Mouse (Mus musculus) cortical plate, adult 2 months (tissue): ENCODE measurements around the gene Mob1a. TPM values are rescaled to one million over a fixed set of nuclear protein-coding genes. Genes with fewer than 3 reads are reported as not detected.
A peak's percentile ranks its signal among the peaks of the same experiment; 100 is the strongest.

Experiments used
- H3K27ac ChIP-seq: fragments of 200-500 bp; 2 replicates; pipeline ENCODE4 v1.5.1; 2012; ENCODE audit warnings: low read length, control low read depth, inconsistent platforms; ENCODE audit not compliant: insufficient read depth
- H3K4me1 ChIP-seq: fragments of 200-500 bp; 2 replicates; pipeline ENCODE4 v1.6.1; 2011; ENCODE audit warnings: low read length; ENCODE audit not compliant: control insufficient read depth, insufficient read depth
- H3K4me3 ChIP-seq: fragments of 200-500 bp; 2 replicates; pipeline ENCODE4 v1.5.1; 2011; ENCODE audit warnings: mild to moderate bottlenecking, low read length, control low read depth; ENCODE audit not compliant: insufficient read depth
- CTCF ChIP-seq: fragments of 200-500 bp; IDR thresholded peaks from 2 replicates; pipeline ENCODE4 v1.5.1; 2011; ENCODE audit warnings: mild to moderate bottlenecking, control low read depth, low read length; ENCODE audit not compliant: insufficient read depth; ENCODE audit errors: extremely low read depth
- POLR2A ChIP-seq: fragments of 200-500 bp; IDR thresholded peaks from 2 replicates; pipeline ENCODE4 v1.6.1; 2011; ENCODE audit warnings: mild to moderate bottlenecking, low read length, control low read depth; ENCODE audit not compliant: insufficient read depth; ENCODE audit errors: extremely low read depth
- polyA plus RNA-seq: library from polyadenylated mRNA; depleted of rRNA; stranded (reverse); fragments of >200 nt; gene quantifications from 2 replicates; pipeline ENCODE4 v1.2.3, GENCODE M21; 2012

Gene Mob1a
- polyA plus RNA-seq, 1 experiment, result 18.6 TPM

DNA sequence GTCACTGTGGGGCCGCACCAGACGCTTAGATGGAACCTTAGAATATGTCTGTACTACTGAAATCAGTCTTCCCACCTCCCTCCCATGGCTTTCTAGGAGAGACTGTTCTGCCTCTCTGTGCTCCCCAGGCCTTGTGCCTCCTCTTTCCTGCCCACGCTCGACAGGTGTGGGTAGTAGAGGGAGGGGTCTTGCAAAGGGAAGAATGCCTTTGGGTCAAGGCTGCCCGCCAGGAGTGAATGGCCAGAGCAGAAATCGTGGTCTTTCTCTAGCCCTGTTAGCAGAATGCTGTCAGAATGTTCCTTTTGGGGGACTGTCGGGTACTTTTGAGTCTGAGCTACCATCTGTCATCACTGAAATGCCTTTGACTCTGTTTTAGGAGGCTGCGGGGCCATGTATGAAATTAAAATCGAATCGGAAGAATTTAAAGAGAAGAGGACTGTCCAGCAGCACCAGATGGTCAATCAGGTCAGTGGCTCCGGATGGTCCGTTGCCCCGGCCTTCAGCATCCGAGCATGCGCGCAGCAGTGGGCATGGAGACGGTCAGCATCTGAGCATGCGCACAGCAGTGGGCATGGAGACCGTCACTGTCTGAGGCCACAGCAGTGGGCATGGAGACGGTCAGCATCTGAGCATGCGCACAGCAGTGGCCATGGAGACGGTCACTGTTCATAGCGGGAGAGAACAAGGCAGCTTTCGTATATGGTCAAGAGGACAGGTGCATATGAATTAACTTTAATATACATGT, 27.0 kb downstream of the Mob1a start:
- peaks cover 2% of the 10 kb centered on the region; the same call in 1 of the 2 replicates for H3K4me1 ChIP-seq
- H3K4me3 ChIP-seq, result no peak overlapping the region
- H3K27ac ChIP-seq, result no peak overlapping the region
- TF ChIP-seq CTCF (no peak), POLR2A (no peak)

- H3K27ac ChIP-seq, result no peak overlapping the region
- no peak overlapping the region for H3K4me3 ChIP-seq
- TF ChIP-seq CTCF, result no peak
- no peak for TF ChIP-seq POLR2A
- peaks cover 2% of the 10 kb centered on the region; the same call in 1 of the 2 replicates for H3K4me1 ChIP-seq
Observed at GRCm38 (mm10) chr6:83354856-83355781, 29.3 kb downstream of the Mob1a start.

- TF ChIP-seq POLR2A (no peak), CTCF (peak; percentile 90)
- Histone ChIP-seq H3K27ac (no peak overlapping the region), H3K4me3 (no peak overlapping the region), H3K4me1 (no peaks in the 10 kb centered on the region)
Observed at GRCm38 (mm10) chr6:83356569-83357138, 30.8 kb downstream of the Mob1a start.

GRCm38 (mm10) chr6:83357436-83357835, 31.6 kb downstream of the Mob1a start:
- no peak for TF ChIP-seq POLR2A
- no peak for TF ChIP-seq CTCF
- Histone ChIP-seq H3K4me3 (no peak overlapping the region), H3K27ac (no peak overlapping the region), H3K4me1 (no peaks in the 10 kb centered on the region)

DNA sequence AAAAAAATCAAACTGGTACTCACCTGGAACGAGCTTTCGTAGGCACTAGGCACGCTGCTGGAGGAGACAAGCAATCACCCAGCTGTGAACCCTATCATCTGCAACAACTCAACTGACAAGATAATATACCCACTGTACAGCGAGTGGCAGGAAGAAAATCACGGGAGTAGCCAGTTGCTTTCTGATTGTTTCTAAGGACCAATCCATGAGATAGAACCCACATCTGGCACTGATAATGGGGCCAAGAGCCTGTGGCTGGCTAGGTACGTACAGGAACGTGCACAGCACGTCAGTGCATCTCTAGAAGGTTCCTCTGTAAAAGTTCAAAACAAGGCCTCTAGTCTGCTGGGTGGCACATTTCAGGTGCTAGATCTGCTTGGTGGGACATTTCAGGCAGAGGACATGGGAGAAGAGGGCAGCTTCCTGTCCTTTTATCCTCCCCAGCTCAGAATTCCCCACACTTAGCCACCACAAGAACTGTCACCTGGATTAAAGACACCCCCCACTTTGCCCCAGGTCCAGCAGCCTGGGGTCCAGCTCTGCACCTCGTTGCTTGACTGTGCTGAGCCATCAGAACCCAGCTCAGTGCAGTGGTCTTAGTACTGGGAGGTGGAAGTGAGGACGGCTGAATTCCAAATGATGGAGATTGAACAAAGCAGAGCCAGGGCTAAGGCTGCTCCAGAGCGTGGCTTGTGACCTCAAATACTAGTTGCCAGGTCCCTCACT, 35.9 kb downstream of the Mob1a start:
- no peak for TF ChIP-seq CTCF
- TF ChIP-seq POLR2A, result no peak
- Histone ChIP-seq H3K4me1 (no peaks in the 10 kb centered on the region), H3K27ac (no peak overlapping the region), H3K4me3 (no peak overlapping the region)

DNA sequence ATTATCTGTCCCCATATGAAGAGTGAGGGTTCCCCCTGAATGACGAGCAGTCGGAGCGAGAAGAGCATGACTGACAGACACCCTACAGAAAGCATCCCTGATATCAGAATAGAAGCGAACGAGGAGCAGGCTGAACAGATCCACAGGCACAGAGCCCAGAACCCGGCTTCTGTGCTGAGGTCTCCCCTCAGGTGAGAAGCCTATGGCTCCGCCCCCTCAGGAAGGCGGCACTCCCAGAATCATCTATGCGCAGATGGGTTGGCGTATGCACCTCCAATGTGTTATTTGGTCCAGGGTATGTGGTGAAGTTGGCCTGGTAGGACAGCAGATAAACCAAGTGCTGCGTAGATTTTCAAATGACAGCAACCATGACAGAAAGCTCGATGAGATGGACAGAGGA, 37.3 kb downstream of the Mob1a start:
- H3K4me1 ChIP-seq, result no peaks in the 10 kb centered on the region
- TF ChIP-seq CTCF, result no peak
- no peak overlapping the region for H3K4me3 ChIP-seq
- no peak overlapping the region for H3K27ac ChIP-seq

DNA sequence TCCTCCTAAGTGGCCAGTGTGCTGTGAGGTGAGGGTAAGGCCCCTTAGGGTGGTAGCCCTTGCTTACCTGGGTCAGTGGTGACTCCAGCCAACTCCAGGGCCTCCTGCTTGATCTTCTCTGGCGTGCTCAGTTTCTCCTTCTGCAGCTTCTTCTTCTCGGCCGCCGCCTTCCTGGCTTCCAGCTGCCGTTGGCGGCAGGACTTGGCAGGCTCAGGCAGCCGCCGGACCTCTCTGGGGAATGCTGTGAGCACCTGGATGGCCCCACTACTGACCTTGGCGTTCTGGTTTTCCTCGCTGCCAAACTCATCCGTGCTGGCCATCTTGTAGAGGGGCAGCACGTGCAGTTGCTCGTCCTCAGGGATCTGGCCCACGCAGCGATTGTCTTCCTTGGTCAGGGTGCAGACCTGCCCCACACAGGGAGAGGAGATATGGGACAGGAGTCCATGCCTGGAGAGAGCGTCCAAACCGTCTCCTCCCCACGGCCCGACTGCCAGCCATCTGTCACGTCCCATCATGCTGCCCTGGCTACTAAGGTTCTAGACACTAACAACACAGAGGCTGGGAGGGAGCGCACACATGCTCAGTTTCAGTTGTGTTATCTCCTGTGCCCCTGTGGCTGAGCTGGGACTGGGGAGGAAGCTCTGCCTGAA, 44.6 kb downstream of the Mob1a start:
- no peak overlapping the region for H3K4me3 ChIP-seq
- H3K4me1 ChIP-seq, result peaks cover 6% of the 10 kb centered on the region; the same call in 1 of the 2 replicates
- TF ChIP-seq POLR2A (no peak), CTCF (no peak)
- H3K27ac ChIP-seq, result no peak overlapping the region

- TF ChIP-seq CTCF, result no peak
- TF ChIP-seq POLR2A, result no peak
- Histone ChIP-seq H3K4me1 (peaks cover 6% of the 10 kb centered on the region; the same call in 1 of the 2 replicates), H3K27ac (no peak overlapping the region), H3K4me3 (no peak overlapping the region)
Observed at GRCm38 (mm10) chr6:83371350-83371749, 45.5 kb downstream of the Mob1a start.

DNA sequence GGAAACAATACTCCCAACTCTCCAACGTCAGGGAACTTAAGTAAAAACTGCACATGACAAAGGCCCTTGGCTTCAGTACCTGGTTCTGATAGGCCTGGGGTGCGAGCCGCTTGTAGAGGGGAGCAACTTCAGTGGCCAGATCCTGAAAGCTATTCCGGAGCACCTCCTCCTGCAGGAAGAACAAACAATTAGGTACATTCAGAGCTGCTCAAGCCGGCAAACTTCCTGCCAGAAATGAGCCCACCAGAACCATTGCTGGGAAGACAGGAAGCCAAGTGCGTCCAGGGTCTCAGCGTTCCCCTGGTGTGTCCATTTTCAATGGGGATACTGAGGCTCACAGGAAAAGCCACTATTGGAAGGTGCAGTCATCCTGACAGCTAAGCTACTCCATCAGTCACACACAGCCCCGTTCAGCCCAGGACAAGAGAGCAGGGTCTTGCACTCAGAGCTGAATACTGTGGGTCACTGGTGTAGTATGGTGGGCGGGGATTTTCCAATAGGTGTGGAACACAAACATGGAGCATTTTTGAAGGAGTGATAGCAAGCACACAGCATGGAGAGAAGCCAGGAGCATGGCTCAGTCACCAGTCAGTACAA, 48.0 kb downstream of the Mob1a start:
- H3K27ac ChIP-seq, result no peak overlapping the region
- peaks cover 6% of the 10 kb centered on the region; the same call in 1 of the 2 replicates for H3K4me1 ChIP-seq
- no peak for TF ChIP-seq POLR2A
- no peak for TF ChIP-seq CTCF
- no peak overlapping the region for H3K4me3 ChIP-seq
